Mouse (Mus musculus) spleen, adult 2 months (tissue): Measurements from ENCODE around the gene Rgs11.

Experiments used
- CTCF ChIP-seq: fragments of 200-500 bp; IDR thresholded peaks from 2 replicates; pipeline ENCODE4 v1.5.1; 2011; ENCODE audit warnings: mild to moderate bottlenecking, inconsistent platforms; ENCODE audit not compliant: insufficient read depth, insufficient read length, insufficient replicate concordance; ENCODE audit errors: extremely low read depth
- POLR2A ChIP-seq: fragments of 200-500 bp; IDR thresholded peaks from 2 replicates; pipeline ENCODE4 v1.6.1; 2011; ENCODE audit warnings: low read depth, low read length, inconsistent platforms

DNA sequence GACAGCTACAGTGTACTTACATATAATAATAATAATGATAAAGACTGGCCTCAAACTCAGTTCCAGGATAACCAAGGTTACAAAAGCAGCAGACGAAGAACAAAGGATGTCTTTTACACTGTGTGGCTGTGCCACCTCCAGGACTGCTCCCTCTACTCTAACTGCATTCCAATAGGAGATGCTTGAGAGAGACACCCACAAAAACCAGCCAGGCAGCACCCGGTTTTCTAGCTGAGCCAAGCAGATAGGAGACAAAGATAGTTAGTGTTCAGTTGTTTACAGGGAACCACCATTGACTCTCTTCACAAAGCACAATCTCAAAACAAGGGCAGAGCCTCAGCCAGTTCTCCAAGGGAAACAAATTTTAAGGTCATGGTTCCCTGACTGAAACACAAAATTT, 36.8 kb downstream of the Rgs11 start:
- TF ChIP-seq POLR2A (no peak), CTCF (no peak)
